Mouse (Mus musculus) myocyte (in vitro differentiated cells): ENCODE measurements around the gene Ppfia1.

Experiments
- CEBPB ChIP-seq: IDR thresholded peaks from 2 replicates; pipeline ENCODE4 v1.6.1; 2011; ENCODE audit warnings: mild to moderate bottlenecking, moderate library complexity; ENCODE audit not compliant: poor library complexity, insufficient read depth, severe bottlenecking
- MAX ChIP-seq: IDR thresholded peaks from one replicate; pipeline ENCODE4 v1.6.1; 2011; ENCODE audit warnings: low read depth, mild to moderate bottlenecking, control low read depth
- MYOD1 ChIP-seq, 3 experiments: IDR thresholded peaks; one replicate each; pipeline ENCODE4 v1.6.1; 2011; ENCODE audit warnings: control low read depth in 2 of 3, low read depth in 2 of 3, mild to moderate bottlenecking in 2 of 3, moderate library complexity in 1 of 3; ENCODE audit not compliant: insufficient read length in 2 of 3, control insufficient read depth in 1 of 3
- MYOG ChIP-seq, 3 experiments: IDR thresholded peaks; one replicate each; pipeline ENCODE4 v1.6.1; 2011; ENCODE audit warnings: control low read depth in 2 of 3, low read depth in 2 of 3, mild to moderate bottlenecking in 2 of 3; ENCODE audit not compliant: insufficient read length in 2 of 3, control insufficient read depth in 1 of 3, insufficient read depth in 1 of 3
- POLR2A ChIP-seq: IDR thresholded peaks from one replicate; pipeline ENCODE4 v1.6.1; 2011; ENCODE audit warnings: low read depth, mild to moderate bottlenecking, control low read depth, moderate library complexity; ENCODE audit not compliant: insufficient read length

DNA sequence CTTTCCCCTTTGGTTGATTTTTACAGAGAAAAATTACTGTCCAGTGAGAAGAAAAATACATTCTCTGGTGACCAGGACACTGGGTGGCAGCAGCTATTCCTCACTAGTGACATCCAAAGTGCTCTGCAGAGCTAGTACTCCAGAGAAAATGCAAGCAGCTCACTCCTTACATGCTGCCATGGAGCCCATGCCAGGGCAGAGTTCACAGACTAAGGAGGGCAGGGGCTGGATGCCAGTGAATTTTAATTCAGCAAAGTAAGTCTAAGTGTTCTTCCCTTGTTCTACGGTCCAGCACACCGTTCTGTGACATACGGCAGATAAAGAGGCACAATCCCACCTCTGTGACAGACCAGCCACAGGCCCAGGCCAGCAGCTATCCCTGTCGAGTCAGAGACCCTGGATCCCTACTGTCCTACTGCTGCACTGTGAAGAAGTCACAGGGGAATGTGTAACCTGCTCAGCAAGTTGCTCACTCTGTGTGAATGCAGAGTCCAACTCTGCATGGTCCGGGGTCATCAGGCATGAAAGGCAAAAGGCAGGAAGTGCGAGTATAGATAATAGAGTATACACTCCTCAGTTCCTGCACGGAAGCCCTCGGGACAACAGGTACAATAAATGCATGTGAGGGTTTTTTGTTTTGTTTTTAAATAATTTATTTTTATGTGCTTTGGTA is 63.2 kb downstream of the Ppfia1 start:
- no peak for TF ChIP-seq CEBPB
- no peak for TF ChIP-seq MAX
- no peak for TF ChIP-seq POLR2A
- TF ChIP-seq MYOG (IDR thresholded peaks at IDR 0.05; ENCODE audit: control insufficient read depth in 1 of 3, insufficient read depth in 1 of 3, insufficient read length in 2 of 3, low read depth in 2 of 3): no peak
- no peak for TF ChIP-seq MYOD1 (IDR thresholded peaks at IDR 0.05; ENCODE audit: control insufficient read depth in 1 of 3, insufficient read length in 2 of 3, low read depth in 2 of 3)
